Mouse (Mus musculus) liver, adult 2 months (tissue): ENCODE data around the gene Arhgef28.

Experiments used
- CTCF ChIP-seq: fragments of 200-500 bp; IDR thresholded peaks from 2 replicates; pipeline ENCODE4 v1.5.1; 2011; ENCODE audit warnings: low read depth, low read length, control low read depth
- POLR2A ChIP-seq: fragments of 200-500 bp; IDR thresholded peaks from 2 replicates; pipeline ENCODE4 v1.6.1; 2011; ENCODE audit warnings: low read length, control low read depth; ENCODE audit not compliant: insufficient read depth; ENCODE audit errors: extremely low read depth

DNA sequence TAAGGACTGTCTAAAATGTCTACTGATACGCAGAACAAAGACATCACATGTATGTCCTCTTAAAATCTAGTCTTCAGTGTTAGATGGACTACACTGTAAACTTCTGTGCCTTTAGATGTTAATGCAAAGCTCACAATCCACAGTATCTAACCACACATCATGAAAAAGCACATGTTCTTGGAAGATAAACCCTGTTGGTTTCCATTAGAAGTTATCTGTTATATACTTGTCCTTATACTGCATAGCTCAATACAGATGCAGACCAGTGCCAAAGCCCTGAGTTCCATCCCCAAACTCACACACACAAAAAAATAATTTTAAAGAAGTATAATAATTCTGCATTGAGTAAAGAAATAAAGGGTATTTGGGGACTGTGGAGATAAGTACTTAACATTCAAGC, 18.3 kb downstream of the Arhgef28 start:
- TF ChIP-seq CTCF (no peak), POLR2A (no peak)
